Mouse (Mus musculus): ENCODE measurements at regions not wholly inside any gene's neighbourhood (a gene's known extent, or its start where the extent isn't known, plus 50 kb on each side); places are given as distances from the start of the nearest gene placed in this dataset.

DNA sequence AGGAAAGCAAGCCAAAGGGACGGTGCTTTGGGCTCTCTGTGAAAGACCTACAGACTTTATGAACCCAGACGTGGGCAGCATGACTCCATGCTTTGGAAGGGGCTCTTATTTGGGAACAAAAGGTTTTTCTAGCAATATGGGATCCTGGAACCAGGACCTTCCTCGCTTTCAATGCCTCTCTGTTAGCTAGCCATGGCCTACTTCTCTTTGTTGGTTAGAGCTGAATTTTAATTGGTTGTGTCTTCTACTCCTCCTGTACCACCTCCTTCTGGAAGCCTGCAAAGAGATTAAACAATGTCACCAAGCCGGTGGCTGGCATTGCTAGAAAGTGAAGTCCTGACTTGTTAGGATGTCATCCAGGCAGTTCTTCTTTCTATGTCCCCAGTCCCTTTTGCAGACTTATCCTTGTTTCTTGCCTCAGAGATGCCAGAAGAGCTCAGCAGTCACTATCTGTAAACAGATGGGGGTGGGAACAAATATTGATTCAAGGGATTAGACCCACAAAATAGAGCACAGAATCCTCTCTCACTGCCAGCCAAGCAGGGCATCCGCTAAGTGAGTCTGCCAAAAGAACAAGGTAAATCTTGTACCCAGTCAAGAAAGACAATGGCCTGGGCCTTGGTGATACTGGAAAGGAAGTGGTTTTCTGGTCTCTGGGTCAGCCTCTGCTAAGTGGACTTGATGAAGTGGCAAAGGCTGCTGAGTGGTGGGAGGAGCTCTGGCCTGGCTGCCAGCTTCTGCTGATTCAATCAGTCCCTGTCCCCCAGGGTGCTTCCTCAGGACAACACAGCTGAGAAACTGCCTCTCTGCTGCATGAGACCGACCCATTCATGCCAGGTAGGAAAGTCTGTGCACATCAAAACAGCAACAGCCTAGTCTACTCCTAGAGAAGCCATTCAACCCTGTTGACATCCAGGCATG, 244.7 kb upstream of the Tenm4 start:
- H3K36me3 ChIP-seq (ENCODE audit: control insufficient read depth, insufficient read depth, low read length): no peaks in the 10 kb centered on the region
- DNase-seq (ENCODE audit: low spot score) (no peak), ATAC-seq (replicated peaks; ENCODE audit: low FRiP score) (no peak)
- WGBS: 67% methylated on average over 6 of the region's 6 CpGs
- no peaks in the 10 kb centered on the region for H3K9me3 ChIP-seq (ENCODE audit: control insufficient read depth, low read length)
- no peak overlapping the region for H3K27ac ChIP-seq (ENCODE audit: low read depth, low read length)
- H3K9ac ChIP-seq (ENCODE audit: low read length): no peak overlapping the region
- no peaks in the 10 kb centered on the region for H3K4me1 ChIP-seq (replicated peaks; ENCODE audit: control insufficient read depth, insufficient read depth, low read length)
- H3K4me3 ChIP-seq (ENCODE audit: low read depth, low read length): no peak overlapping the region
- no peak overlapping the region for H3K4me2 ChIP-seq (ENCODE audit: low read depth, low read length, severe bottlenecking)
- no peaks in the 10 kb centered on the region for H3K27me3 ChIP-seq (ENCODE audit: control insufficient read depth, insufficient read depth, low read length)

DNA sequence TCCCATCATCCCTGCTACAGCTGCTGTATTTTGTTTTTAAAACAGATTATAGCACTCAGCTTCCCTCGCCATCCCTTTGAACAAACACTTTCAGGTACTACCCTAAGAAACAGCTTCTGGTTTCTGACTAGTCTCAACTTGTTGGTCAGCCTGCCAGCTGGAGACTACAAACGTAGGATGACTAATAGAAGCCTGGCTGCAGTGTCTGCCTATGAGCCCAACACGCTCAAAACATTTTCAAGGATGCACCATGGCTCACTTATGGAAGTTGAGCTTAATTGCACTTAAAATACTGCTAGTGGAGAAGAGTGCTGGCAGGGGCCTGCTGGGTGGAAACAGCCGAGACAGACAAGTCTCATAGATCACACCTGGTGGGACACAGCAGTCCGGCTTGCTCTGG, 234.4 kb upstream of the Tenm4 start:
- H3K4me3 ChIP-seq (ENCODE audit: low read depth, low read length): no peak overlapping the region
- DNase-seq (ENCODE audit: low spot score): no peak
- H3K9me3 ChIP-seq (ENCODE audit: control insufficient read depth, low read length): no peaks in the 10 kb centered on the region
- H3K9ac ChIP-seq (ENCODE audit: low read length): no peak overlapping the region
- ATAC-seq (replicated peaks; ENCODE audit: low FRiP score): no peak
- no peaks in the 10 kb centered on the region for H3K4me1 ChIP-seq (replicated peaks; ENCODE audit: control insufficient read depth, insufficient read depth, low read length)
- no peak overlapping the region for H3K27ac ChIP-seq (ENCODE audit: low read depth, low read length)
- no peak overlapping the region for H3K4me2 ChIP-seq (ENCODE audit: low read depth, low read length, severe bottlenecking)
- H3K36me3 ChIP-seq (ENCODE audit: control insufficient read depth, insufficient read depth, low read length): no peaks in the 10 kb centered on the region
- 86% methylated on average over 5 of the region's 5 CpGs for whole genome bisulfite sequencing
- no peaks in the 10 kb centered on the region for H3K27me3 ChIP-seq (ENCODE audit: control insufficient read depth, insufficient read depth, low read length)

DNA sequence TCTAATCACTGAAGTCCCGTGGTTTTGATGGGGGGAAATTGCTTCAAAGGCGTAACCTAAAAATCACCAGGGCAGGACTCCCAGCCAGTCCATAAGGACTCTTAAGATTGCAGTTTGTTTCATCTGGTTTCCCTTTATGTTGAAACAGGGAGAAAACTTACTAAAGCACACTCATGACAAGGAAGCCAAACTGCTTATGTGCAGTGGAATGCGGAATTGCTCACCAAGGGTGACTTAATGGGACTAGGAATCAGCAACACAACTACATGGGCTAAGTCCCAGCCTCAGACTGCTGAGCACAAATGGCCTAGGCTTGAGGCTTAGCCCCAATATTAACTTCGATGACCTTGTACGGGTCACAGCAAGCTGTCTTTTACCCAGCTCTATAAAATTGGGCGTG, 227.6 kb upstream of the Tenm4 start:
- Histone ChIP-seq H3K27ac (ENCODE audit: low read depth, low read length) (no peak overlapping the region), H3K9ac (ENCODE audit: low read length) (no peak overlapping the region), H3K27me3 (ENCODE audit: control insufficient read depth, insufficient read depth, low read length) (no peaks in the 10 kb centered on the region; the same call in 1 of the 2 replicates), H3K9me3 (ENCODE audit: control insufficient read depth, low read length) (no peaks in the 10 kb centered on the region), H3K4me3 (ENCODE audit: low read depth, low read length) (no peak overlapping the region), H3K4me1 (replicated peaks; ENCODE audit: control insufficient read depth, insufficient read depth, low read length) (no peaks in the 10 kb centered on the region), H3K4me2 (ENCODE audit: low read depth, low read length, severe bottlenecking) (no peak overlapping the region), H3K36me3 (ENCODE audit: control insufficient read depth, insufficient read depth, low read length) (no peaks in the 10 kb centered on the region)
- DNase-seq (ENCODE audit: low spot score) (no peak), ATAC-seq (replicated peaks; ENCODE audit: low FRiP score) (no peak)
- WGBS: 91% methylated on average over 6 of the region's 6 CpGs

DNA sequence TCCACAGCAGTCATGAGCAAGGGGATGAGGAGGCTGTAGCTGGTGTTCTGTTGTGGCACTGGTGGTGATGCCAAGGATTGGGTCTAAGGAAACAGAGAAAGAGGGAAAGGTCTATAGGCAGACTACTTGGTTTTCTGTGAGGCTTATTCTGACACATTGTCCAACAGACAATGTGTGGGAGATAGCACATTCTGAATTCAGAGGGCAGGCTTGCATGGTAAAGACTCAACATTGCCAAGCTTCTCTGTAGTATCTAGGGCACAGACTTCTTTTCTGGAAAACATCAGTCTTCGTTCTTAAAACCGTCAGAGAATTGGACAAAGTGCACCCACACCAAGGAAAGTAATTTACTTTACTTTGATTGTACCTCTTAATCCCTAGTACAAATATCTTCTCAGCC, 218.7 kb upstream of the Tenm4 start:
- WGBS: 94% methylated on average over 2 of the region's 2 CpGs
- Histone ChIP-seq H3K4me1 (replicated peaks; ENCODE audit: control insufficient read depth, insufficient read depth, low read length) (no peaks in the 10 kb centered on the region), H3K4me2 (ENCODE audit: low read depth, low read length, severe bottlenecking) (no peak overlapping the region), H3K9me3 (ENCODE audit: control insufficient read depth, low read length) (no peaks in the 10 kb centered on the region), H3K9ac (ENCODE audit: low read length) (no peak overlapping the region), H3K27ac (ENCODE audit: low read depth, low read length) (no peak overlapping the region), H3K4me3 (ENCODE audit: low read depth, low read length) (no peak overlapping the region), H3K27me3 (ENCODE audit: control insufficient read depth, insufficient read depth, low read length) (no peaks in the 10 kb centered on the region), H3K36me3 (ENCODE audit: control insufficient read depth, insufficient read depth, low read length) (no peaks in the 10 kb centered on the region)
- ATAC-seq (replicated peaks; ENCODE audit: low FRiP score): no peak
- no peak for DNase-seq (ENCODE audit: low spot score)

DNA sequence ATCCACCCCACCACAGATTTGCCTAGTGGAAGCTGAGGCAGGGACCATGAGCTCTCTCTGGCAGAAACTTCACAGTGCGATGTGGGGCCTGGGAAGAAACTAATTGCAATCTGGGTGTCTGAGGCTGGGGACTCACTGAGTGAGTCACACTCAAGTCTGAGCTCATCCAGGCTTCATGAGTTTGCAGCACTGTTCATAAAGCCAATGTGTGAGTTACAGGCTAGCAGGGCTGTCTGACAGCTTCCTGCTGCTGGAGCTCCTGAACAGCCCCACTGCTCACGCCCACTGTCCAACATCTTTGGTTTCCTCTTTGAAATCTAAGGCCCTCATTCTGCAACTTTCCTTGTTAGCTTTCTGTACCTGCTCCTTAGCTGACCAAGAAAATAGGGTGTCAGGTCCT, 216.5 kb upstream of the Tenm4 start:
- ATAC-seq (replicated peaks; ENCODE audit: low FRiP score) (no peak), DNase-seq (ENCODE audit: low spot score) (no peak)
- Histone ChIP-seq H3K36me3 (ENCODE audit: control insufficient read depth, insufficient read depth, low read length) (no peaks in the 10 kb centered on the region), H3K27ac (ENCODE audit: low read depth, low read length) (no peak overlapping the region), H3K9ac (ENCODE audit: low read length) (no peak overlapping the region), H3K4me2 (ENCODE audit: low read depth, low read length, severe bottlenecking) (no peak overlapping the region), H3K4me1 (replicated peaks; ENCODE audit: control insufficient read depth, insufficient read depth, low read length) (no peaks in the 10 kb centered on the region), H3K27me3 (ENCODE audit: control insufficient read depth, insufficient read depth, low read length) (no peaks in the 10 kb centered on the region), H3K4me3 (ENCODE audit: low read depth, low read length) (no peak overlapping the region), H3K9me3 (ENCODE audit: control insufficient read depth, low read length) (no peaks in the 10 kb centered on the region)
- WGBS: 84% methylated on average over 2 of the region's 2 CpGs

DNA sequence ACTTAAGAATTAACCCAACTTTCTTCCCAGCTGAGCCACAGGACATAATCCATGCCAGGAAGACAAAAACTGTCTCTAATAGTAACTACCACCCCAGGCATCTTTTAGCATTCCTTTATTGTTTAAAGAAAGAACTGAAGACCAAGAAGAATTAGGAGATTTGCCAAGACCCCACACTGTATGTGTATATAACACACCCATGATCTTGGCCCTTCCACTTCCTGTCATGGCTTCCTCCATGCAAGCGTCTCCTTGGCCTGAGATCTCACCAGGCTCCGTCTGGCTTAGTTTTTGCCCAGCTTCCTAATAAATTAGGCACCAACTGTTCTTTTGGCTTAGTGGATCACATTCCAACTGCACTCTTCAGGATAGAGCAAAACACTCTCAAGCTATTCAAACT, 215.9 kb upstream of the Tenm4 start:
- DNase-seq (ENCODE audit: low spot score): no peak

DNA sequence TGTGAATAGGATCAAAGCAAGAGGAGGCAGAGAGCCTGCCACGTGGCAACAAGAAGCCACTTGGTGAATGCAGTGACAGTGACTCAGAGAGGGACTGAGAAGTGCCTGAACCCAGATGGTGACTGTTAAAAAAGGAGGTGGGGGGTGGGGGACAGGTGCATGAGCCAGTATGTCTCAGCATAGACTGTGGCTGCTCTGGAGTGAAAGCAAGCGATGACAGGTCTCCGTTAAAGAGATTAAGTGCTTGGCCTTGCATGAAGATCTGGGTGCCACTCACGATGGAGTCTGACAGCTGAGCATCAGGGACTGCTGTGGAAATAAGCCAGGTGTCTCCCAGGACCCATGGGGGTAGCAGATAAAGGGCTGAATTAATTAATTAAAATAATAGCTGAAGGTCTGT, 212.0 kb upstream of the Tenm4 start:
- no peaks in the 10 kb centered on the region for H3K4me1 ChIP-seq (replicated peaks; ENCODE audit: control insufficient read depth, insufficient read depth, low read length)
- WGBS: 72% methylated on average over 4 of the region's 4 CpGs
- no peaks in the 10 kb centered on the region for H3K36me3 ChIP-seq (ENCODE audit: control insufficient read depth, insufficient read depth, low read length)
- ATAC-seq (replicated peaks; ENCODE audit: low FRiP score) (no peak), DNase-seq (ENCODE audit: low spot score) (no peak)
- H3K27me3 ChIP-seq (ENCODE audit: control insufficient read depth, insufficient read depth, low read length): no peaks in the 10 kb centered on the region
- H3K4me2 ChIP-seq (ENCODE audit: low read depth, low read length, severe bottlenecking): no peak overlapping the region
- no peaks in the 10 kb centered on the region for H3K9me3 ChIP-seq (ENCODE audit: control insufficient read depth, low read length)
- no peak overlapping the region for H3K9ac ChIP-seq (ENCODE audit: low read length)
- H3K27ac ChIP-seq (ENCODE audit: low read depth, low read length): no peak overlapping the region
- H3K4me3 ChIP-seq (ENCODE audit: low read depth, low read length): no peak overlapping the region

More for the DNA sequence above, 215.9 kb upstream of the Tenm4 start:
- no peak for ATAC-seq (replicated peaks; ENCODE audit: low FRiP score)
- H3K9ac ChIP-seq (ENCODE audit: low read length): no peak overlapping the region
- WGBS: 78% methylated on average over 2 of the region's 2 CpGs
- no peaks in the 10 kb centered on the region for H3K27me3 ChIP-seq (ENCODE audit: control insufficient read depth, insufficient read depth, low read length)
- H3K4me3 ChIP-seq (ENCODE audit: low read depth, low read length): no peak overlapping the region
- no peaks in the 10 kb centered on the region for H3K4me1 ChIP-seq (replicated peaks; ENCODE audit: control insufficient read depth, insufficient read depth, low read length)
- no peak overlapping the region for H3K27ac ChIP-seq (ENCODE audit: low read depth, low read length)
- no peak overlapping the region for H3K4me2 ChIP-seq (ENCODE audit: low read depth, low read length, severe bottlenecking)
- no peaks in the 10 kb centered on the region for H3K9me3 ChIP-seq (ENCODE audit: control insufficient read depth, low read length)
- H3K36me3 ChIP-seq (ENCODE audit: control insufficient read depth, insufficient read depth, low read length): no peaks in the 10 kb centered on the region

DNA sequence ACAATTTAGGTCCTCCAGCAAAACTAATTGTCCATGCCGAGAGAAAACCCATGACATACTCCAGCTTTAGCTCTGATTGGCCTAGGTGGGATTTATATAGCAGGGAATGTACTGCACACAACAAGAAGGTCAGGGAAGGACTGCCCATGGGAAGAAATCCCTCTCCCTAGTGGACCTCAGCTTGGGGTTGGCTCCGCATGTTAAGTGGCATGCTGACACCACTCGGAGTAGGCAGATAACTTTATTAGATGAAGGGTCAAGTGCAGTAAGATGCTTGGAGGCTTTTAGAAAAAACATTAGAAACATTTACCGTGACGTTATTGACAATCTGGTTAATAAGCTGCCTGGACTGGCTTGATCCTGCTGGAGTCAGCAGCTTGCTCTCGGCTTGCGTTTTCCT, 199.2 kb upstream of the Tenm4 start:
- no peaks in the 10 kb centered on the region for H3K9me3 ChIP-seq (ENCODE audit: control insufficient read depth, low read length)
- no peak overlapping the region for H3K4me2 ChIP-seq (ENCODE audit: low read depth, low read length, severe bottlenecking)
- H3K9ac ChIP-seq (ENCODE audit: low read length): no peak overlapping the region
- ATAC-seq (replicated peaks; ENCODE audit: low FRiP score) (no peak), DNase-seq (ENCODE audit: low spot score) (no peak)
- no peaks in the 10 kb centered on the region for H3K27me3 ChIP-seq (ENCODE audit: control insufficient read depth, insufficient read depth, low read length)
- no peak overlapping the region for H3K4me3 ChIP-seq (ENCODE audit: low read depth, low read length)
- WGBS: 89% methylated on average over 7 of the region's 7 CpGs
- H3K27ac ChIP-seq (ENCODE audit: low read depth, low read length): no peak overlapping the region
- no peaks in the 10 kb centered on the region for H3K36me3 ChIP-seq (ENCODE audit: control insufficient read depth, insufficient read depth, low read length)
- no peaks in the 10 kb centered on the region for H3K4me1 ChIP-seq (replicated peaks; ENCODE audit: control insufficient read depth, insufficient read depth, low read length)

DNA sequence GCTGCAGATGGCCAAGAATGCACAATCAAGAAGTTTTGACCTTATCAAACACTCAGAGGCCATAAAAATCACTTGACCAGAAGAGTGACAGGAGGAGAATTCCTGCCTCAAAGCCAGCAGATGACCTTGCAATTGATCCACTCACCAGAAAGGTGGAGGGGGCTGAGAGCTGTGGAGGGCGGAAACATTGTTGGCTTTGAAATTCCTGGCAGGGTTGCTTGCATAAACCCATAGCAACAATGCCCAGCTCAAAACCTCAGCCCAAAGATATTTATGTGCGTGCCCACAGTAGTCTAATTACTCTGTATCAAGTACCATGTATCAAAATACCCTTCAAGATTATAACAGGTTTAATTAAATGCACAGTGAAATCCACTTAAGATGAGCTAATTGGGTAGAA, 197.0 kb upstream of the Tenm4 start:
- Histone ChIP-seq H3K4me1 (replicated peaks; ENCODE audit: control insufficient read depth, insufficient read depth, low read length) (no peaks in the 10 kb centered on the region), H3K27me3 (ENCODE audit: control insufficient read depth, insufficient read depth, low read length) (no peaks in the 10 kb centered on the region), H3K9me3 (ENCODE audit: control insufficient read depth, low read length) (no peaks in the 10 kb centered on the region), H3K36me3 (ENCODE audit: control insufficient read depth, insufficient read depth, low read length) (no peaks in the 10 kb centered on the region), H3K9ac (ENCODE audit: low read length) (no peak overlapping the region), H3K27ac (ENCODE audit: low read depth, low read length) (no peak overlapping the region), H3K4me2 (ENCODE audit: low read depth, low read length, severe bottlenecking) (no peak overlapping the region), H3K4me3 (ENCODE audit: low read depth, low read length) (no peak overlapping the region)
- 56% methylated on average over 2 of the region's 2 CpGs for WGBS
- ATAC-seq (replicated peaks; ENCODE audit: low FRiP score) (no peak), DNase-seq (ENCODE audit: low spot score) (no peak)

Data from forebrain, embryonic 11.5 days (tissue).